Mouse (Mus musculus) embryonic facial prominence, embryonic 12.5 days (tissue): ENCODE results near the gene Thsd7a. TPM values are rescaled to one million over a fixed set of nuclear protein-coding genes. Genes with fewer than 3 reads are reported as not detected.

ENCODE experiments used
- ATAC-seq: fragments of 200-750 bp; cut with Nextera tagmentation; 2 replicates; pipeline ENCODE4 v1.8.0; 2017; ENCODE audit not compliant: insufficient number of reproducible peaks, insufficient read depth, low FRiP score, low TSS enrichment
- H3K27ac ChIP-seq: fragments of 300-500 bp; sonication (generic); 2 replicates; pipeline ENCODE4 v1.5.1; 2016; ENCODE audit warnings: mild to moderate bottlenecking
- H3K27me3 ChIP-seq: fragments of 300-500 bp; sonication (generic); 2 replicates; pipeline ENCODE4 v1.6.1; 2016; ENCODE audit warnings: mild to moderate bottlenecking, moderate library complexity
- H3K36me3 ChIP-seq: fragments of 300-500 bp; sonication (generic); 2 replicates; pipeline ENCODE4 v1.6.1; 2016; ENCODE audit warnings: mild to moderate bottlenecking
- H3K4me1 ChIP-seq: fragments of 300-500 bp; sonication (generic); 2 replicates; pipeline ENCODE4 v1.6.1; 2016
- H3K4me2 ChIP-seq: fragments of 300-500 bp; sonication (generic); replicated peaks from 2 replicates; pipeline ENCODE4 v1.6.1; 2016; ENCODE audit warnings: mild to moderate bottlenecking, moderate library complexity
- H3K4me3 ChIP-seq: fragments of 300-500 bp; sonication (generic); 2 replicates; pipeline ENCODE4 v1.5.1; 2016; ENCODE audit warnings: mild to moderate bottlenecking
- H3K9ac ChIP-seq: fragments of 300-500 bp; sonication (generic); 2 replicates; pipeline ENCODE4 v1.6.1; 2016; ENCODE audit warnings: mild to moderate bottlenecking, moderate library complexity
- H3K9me3 ChIP-seq: fragments of 300-500 bp; sonication (generic); 2 replicates; pipeline ENCODE4 v1.6.1; 2016; ENCODE audit warnings: mild to moderate bottlenecking, moderate library complexity
- WGBS: fragments of 180-500 bp; shearing (Covaris S2); methylation state at CpG from one replicate; pipeline ENCODE4 v1.1.7; 2016; 5-methylcytosine and 5-hydroxymethylcytosine counted together
- polyA plus RNA-seq: library from polyadenylated mRNA; unstranded; fragments of >200 nt; fragmentation: Nextera tagmentation; extraction: Ambion mirVana; gene quantifications from 2 replicates; pipeline ENCODE4 v1.2.1, GENCODE M21; 2016

Gene Thsd7a
- polyA plus RNA-seq, 1 experiment from 2014 or later, result 7.0 TPM

DNA sequence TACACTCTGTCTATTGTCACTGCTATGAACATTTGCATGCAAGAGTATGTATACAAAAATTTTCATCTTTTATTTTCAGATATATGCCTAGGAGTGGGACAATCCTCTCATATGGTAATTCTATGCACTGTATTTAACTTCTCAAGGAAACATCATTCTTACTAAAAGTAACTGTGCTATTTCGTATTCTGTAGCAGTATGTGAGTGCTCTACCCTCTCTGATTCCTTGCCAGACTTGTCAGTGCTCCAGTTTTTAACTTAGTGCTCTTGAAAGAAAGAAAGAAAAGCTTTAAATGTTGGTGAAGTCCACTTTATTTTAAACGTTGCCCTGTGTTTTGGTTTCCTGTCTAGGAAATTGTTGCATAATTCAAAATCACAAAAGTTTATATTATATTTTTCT is 395.6 kb downstream of the Thsd7a start:
- no peak overlapping the region for H3K4me2 ChIP-seq
- ATAC-seq, result no peak
- H3K9ac ChIP-seq, result no peak overlapping the region
- H3K4me1 ChIP-seq, result no peaks in the 10 kb centered on the region
- no peaks in the 10 kb centered on the region for H3K36me3 ChIP-seq
- no peak overlapping the region for H3K4me3 ChIP-seq
- no peaks in the 10 kb centered on the region for H3K9me3 ChIP-seq
- no peaks in the 10 kb centered on the region for H3K27me3 ChIP-seq
- no peak overlapping the region for H3K27ac ChIP-seq
- WGBS, result 73% methylated on average over 2 of the region's 2 CpGs

DNA sequence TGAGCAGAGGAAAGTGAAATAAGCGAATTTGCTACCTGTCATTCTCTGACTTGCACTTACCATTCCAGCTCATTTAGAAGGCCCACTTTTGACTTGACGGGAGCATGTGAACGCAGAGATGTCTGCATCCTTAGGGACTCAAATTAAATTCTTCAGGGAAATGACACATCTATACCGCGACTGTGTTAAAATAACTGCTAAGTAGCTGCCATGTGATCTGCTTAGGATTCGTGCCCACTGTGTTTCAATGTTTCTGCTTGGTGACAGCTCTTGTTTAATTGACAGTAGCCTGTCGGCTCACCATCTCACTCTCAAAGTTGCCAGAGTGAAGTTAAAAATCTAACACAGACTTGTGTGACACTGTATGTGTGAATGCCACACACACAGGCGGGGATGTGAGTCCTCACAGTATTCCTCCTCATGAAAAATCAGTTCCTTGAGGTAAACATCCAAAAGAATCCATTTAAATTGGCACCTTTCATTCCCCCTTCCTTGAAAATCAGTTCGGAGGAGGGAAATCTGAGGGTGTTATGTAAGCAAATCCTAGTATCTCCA is 397.0 kb downstream of the Thsd7a start:
- Histone ChIP-seq H3K9me3 (no peaks in the 10 kb centered on the region), H3K4me2 (no peak overlapping the region), H3K4me3 (no peak overlapping the region), H3K9ac (no peak overlapping the region), H3K4me1 (no peaks in the 10 kb centered on the region), H3K36me3 (no peaks in the 10 kb centered on the region), H3K27ac (no peak overlapping the region), H3K27me3 (no peaks in the 10 kb centered on the region)
- 67% methylated on average over 9 of the region's 9 CpGs for WGBS
- no peak for ATAC-seq

DNA sequence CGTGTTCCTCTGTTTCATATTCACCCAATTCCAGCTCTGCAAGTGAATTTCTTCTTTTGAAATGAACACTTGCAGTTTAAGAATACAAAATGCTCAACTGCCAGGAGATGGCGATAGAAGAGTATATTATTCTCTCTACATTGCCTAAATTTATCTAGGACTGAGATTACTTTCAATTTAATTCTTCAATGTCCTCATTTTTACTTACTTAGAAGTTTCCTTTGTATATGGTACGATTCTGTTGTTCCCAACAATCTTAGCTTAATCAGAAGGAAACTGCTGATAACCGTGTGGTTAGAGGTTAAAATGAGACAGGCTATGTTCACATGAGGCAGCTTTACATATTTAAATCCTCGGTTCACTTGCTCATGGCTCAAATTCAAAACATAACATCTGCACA is 398.5 kb downstream of the Thsd7a start:
- H3K4me1 ChIP-seq, result no peaks in the 10 kb centered on the region
- no peak overlapping the region for H3K9ac ChIP-seq
- ATAC-seq, result no peak
- no peaks in the 10 kb centered on the region for H3K36me3 ChIP-seq
- 44% methylated on average over 5 of the region's 5 CpGs for WGBS
- no peak overlapping the region for H3K27ac ChIP-seq
- H3K9me3 ChIP-seq, result no peaks in the 10 kb centered on the region
- no peaks in the 10 kb centered on the region for H3K27me3 ChIP-seq
- no peak overlapping the region for H3K4me3 ChIP-seq
- no peak overlapping the region for H3K4me2 ChIP-seq

DNA sequence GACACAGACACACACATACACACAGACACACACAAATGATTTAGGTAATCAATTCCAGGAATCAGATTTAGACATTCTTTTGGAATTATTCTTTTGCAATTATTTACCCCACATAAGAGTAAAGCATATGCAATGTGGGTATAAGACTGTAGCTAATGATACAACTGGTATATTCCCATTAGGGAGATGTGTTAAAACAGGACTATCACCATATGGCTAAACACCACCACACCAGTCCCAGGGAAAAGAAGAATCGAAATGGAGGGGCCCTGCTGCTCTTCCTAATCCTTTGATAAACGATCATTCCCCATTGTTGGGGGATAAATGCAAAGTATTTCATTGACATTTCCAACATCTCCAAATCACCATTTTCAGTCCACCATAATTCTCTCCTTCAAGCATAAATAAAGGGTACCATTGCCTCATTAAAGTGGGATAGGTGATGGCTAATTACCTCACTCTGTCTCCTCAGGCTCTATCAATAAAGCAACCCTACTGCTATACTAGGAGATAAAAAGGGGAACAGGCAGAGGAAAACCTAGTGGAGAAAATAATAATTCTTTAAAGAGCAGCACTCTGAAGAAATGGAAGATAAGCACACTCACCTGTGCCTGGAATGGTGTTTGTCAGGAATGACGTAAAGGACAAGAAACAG is 400.0 kb downstream of the Thsd7a start:
- Histone ChIP-seq H3K27me3 (no peaks in the 10 kb centered on the region), H3K36me3 (no peaks in the 10 kb centered on the region), H3K4me1 (no peaks in the 10 kb centered on the region), H3K27ac (no peak overlapping the region), H3K4me3 (no peak overlapping the region), H3K9ac (no peak overlapping the region), H3K4me2 (no peak overlapping the region), H3K9me3 (no peaks in the 10 kb centered on the region)
- no peak for ATAC-seq
- WGBS, result 64% methylated on average over 3 of the region's 3 CpGs

DNA sequence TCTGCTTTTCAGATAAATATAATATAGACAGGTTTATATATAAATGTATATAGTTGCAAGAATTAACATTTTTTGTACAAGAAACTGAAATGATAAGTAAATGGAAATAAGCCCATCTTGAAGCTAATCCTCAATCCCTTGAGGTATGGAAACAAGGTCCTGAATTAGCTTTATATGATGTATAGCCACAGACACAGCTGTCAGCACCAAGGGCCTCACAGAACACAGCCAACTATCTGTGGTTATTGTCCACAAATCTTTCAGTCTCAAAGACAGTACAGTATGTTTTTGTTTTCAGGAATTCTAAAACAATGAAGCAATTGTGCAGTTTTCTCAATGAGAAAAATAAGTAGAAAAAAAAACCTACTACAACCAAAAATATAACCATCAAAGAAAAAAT is 400.5 kb downstream of the Thsd7a start:
- no peaks in the 10 kb centered on the region for H3K36me3 ChIP-seq
- no peak for ATAC-seq
- H3K4me2 ChIP-seq, result no peak overlapping the region
- no peaks in the 10 kb centered on the region for H3K27me3 ChIP-seq
- no peaks in the 10 kb centered on the region for H3K9me3 ChIP-seq
- H3K9ac ChIP-seq, result no peak overlapping the region
- no peak overlapping the region for H3K27ac ChIP-seq
- no peaks in the 10 kb centered on the region for H3K4me1 ChIP-seq
- no peak overlapping the region for H3K4me3 ChIP-seq

DNA sequence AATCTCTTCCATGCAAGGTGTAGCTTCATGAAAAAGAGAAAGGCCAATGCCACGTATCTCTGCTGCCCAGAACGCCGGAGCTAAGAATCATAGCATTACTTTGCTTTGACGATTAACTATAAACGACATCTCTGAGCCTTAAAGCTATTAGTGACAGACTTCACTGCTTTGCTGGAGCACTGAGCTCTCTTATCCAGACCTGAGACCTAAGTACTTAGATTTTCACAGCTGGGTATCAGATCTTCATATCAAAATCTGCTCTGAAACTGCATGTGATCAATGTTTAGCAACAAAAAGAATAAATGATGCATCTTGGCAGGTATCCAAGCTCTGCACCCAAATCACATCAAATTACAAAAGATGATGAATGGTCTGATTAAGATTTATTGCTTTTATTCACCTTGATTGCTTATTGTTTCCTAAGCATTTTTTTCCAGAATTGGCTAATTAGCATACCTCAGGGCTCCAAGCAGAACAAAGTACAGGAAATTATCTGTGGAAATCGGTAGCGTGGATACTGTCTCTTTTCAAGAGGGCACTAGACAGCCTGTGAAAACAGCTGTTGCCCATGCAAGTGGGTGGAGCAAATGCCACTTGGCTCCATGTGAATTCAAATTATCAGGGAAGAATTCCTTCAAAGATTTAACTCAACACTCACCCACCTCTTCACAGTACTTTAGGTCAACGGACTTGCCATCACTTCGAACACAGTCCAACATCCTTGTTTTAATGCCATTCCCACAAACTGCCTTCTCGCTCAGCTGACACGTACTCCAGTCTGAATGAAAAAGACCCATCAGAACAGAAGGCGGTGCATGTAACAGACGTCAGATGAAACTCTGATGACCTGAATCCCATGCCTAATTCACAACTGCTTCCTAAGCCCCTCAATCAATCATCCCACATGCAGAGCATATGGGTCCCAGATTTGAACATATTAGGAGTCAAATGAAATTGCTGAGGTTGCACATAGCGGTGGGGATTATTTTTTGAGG is 412.3 kb downstream of the Thsd7a start:
- H3K9ac ChIP-seq, result no peak overlapping the region
- no peaks in the 10 kb centered on the region for H3K27me3 ChIP-seq
- no peak overlapping the region for H3K4me3 ChIP-seq
- ATAC-seq, result no peak
- no peaks in the 10 kb centered on the region for H3K4me1 ChIP-seq
- H3K4me2 ChIP-seq, result no peak overlapping the region
- H3K9me3 ChIP-seq, result no peaks in the 10 kb centered on the region
- H3K36me3 ChIP-seq, result no peaks in the 10 kb centered on the region
- no peak overlapping the region for H3K27ac ChIP-seq
- 68% methylated on average over 14 of the region's 14 CpGs for WGBS

DNA sequence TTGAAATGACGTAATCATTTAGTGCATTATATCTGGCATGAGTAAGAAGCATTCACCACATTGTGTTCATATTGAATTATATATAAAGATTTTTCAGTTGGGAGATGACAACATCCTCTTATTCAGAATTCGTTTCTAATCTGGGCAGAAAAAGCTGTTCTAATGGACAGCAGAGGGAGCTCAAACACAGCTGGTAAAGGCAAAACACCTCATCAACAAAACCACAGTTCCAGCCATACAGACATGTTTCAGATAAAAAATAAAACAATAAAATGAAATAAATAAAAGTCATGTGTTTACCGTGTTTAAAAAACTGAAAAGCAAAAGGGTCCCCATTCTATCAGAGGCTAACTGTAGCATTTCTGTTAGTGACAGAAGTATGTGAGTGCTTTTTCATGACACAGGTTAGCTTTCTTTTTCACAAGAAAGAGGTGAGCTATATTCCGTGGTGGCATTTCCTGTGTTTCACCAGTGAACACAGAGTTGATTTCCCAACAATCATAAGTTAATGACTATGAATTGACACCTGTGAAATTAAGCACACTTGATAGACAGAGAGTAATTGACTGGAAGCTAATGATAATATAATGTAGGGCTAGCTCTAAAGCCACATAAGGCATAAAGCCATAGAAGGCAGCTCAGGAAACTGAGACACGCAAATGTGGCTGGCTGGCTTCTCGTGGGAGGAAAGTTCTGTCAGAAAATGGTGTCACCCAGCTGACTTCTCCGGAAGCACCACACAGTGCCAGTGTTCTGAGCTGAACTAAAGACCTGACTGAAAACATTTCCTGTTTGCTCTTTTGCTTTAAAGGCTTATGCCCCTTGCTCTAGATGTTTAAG is 433.9 kb downstream of the Thsd7a start:
- Histone ChIP-seq H3K9ac (no peak overlapping the region), H3K4me2 (no peak overlapping the region), H3K27ac (no peak overlapping the region), H3K4me1 (no peaks in the 10 kb centered on the region), H3K27me3 (no peaks in the 10 kb centered on the region), H3K4me3 (no peak overlapping the region), H3K36me3 (no peaks in the 10 kb centered on the region), H3K9me3 (no peaks in the 10 kb centered on the region)
- 53% methylated on average over 7 of the region's 7 CpGs for WGBS
- ATAC-seq, result no peak

DNA sequence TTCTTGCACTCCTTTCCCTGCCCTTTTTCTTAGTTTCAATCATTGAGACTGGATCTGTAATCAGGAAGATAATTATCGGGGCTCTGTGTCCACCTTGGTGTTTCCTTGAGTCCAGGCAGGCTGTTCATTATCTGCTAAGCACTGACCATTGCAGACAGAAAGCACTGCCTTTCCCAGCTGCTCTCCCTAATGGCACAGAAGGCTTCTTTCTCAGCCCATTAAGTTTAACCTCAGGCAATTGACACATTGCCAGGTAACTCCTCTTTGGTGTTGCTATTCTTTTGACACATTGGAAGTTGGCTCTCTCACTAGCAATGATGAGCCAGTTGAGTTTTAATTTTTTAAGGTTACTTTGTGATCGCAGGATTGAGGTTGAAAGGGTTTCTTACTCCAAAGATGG is 441.7 kb downstream of the Thsd7a start:
- Histone ChIP-seq H3K9me3 (peaks cover 5% of the 10 kb centered on the region; the same call in 1 of the 2 replicates), H3K9ac (no peak overlapping the region), H3K36me3 (no peaks in the 10 kb centered on the region), H3K4me3 (no peak overlapping the region), H3K27ac (no peak overlapping the region), H3K4me1 (no peaks in the 10 kb centered on the region), H3K4me2 (no peak overlapping the region), H3K27me3 (no peaks in the 10 kb centered on the region)
- 87% methylated on average over 2 of the region's 2 CpGs for WGBS
- no peak for ATAC-seq

DNA sequence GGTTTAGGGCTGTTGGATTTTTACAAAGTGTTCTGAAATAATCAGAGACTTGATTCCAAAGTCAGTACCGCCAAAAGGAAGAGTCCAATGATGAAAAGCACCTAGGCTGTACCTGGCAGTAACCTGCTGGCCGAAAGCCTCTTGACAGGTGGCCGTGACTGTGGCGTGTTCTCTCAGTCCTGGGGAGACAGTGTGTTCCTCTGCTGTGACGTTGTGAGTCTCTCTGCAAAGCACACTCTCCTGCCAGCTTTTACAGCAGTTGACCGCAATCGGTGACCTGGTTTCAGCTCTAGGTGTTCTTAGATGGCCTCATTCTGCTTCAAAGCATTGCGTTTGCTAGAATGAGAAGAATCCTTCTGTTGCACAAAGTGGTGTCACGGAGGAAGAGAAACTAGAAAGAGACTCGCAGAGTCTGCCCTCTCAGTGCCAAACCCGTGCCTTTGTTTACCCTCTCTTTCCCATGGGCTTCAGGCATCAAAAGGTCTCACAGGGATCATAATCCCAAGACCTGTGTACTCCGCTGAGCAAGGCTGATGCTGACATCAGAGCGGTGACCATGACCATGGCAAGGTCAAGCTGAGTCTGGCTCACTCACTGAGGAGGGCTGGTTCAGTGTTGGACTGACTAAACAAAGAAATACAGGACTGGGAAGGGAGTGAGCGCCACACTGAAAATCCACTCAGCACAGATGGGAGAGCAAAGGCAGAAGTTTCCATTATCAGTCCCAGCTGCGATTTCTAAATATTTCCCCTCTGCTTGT is 486.4 kb downstream of the Thsd7a start:
- no peaks in the 10 kb centered on the region for H3K4me1 ChIP-seq
- H3K4me2 ChIP-seq, result no peak overlapping the region
- 81% methylated on average over 15 of the region's 15 CpGs for WGBS
- H3K9ac ChIP-seq, result no peak overlapping the region
- H3K27me3 ChIP-seq, result no peaks in the 10 kb centered on the region
- no peak overlapping the region for H3K27ac ChIP-seq
- H3K36me3 ChIP-seq, result no peaks in the 10 kb centered on the region
- no peak overlapping the region for H3K4me3 ChIP-seq
- ATAC-seq, result no peak
- H3K9me3 ChIP-seq, result no peaks in the 10 kb centered on the region
